9 mouse cellular contexts compared by ENCODE assay signal in the genomic region with DNA sequence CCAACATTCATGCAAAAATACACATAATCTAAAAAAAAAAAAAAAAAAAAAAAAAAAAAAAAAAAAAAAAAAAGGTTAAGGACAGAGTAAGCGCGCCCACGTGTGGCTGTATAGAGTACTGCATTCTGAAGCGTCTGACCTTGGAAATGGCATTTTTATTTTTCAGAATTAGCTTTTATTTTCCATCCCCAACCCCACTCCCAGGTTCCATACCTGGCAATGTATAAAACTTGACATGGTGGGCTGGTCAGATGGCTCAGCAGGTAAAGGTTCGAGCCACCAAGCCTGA. TPM values are rescaled to one million over a fixed set of nuclear protein-coding genes. Genes with fewer than 3 reads are reported as not detected.
DNase-seq lines count a peak whose midpoint lies in the region; ATAC-seq lines count a peak whose summit lies in the region.
"Had no signal": no experiment of that assay in that cellular context is flagged by ENCODE, and none has a peak within 500 bp of the region (broad histone marks: within the 10 kb centered on the region; RNA-seq: fewer than 3 reads in every experiment).

No protein-coding gene starts in this region.

- H3K9ac ChIP-seq in forebrain, embryonic 11.5 days (ENCODE audit: low read length) = no peak overlapping the region
- H3K9ac ChIP-seq in forebrain, embryonic 16.5 days (replicated peaks; ENCODE audit: low read depth, low read length) = no peak overlapping the region
- H3K9ac ChIP-seq: lung, embryonic 15.5 days had no signal

- no peaks in the 10 kb centered on the region for H3K36me3 ChIP-seq in forebrain, embryonic 11.5 days (ENCODE audit: control insufficient read depth, insufficient read depth, low read length)
- no peaks in the 10 kb centered on the region for H3K36me3 ChIP-seq in forebrain, embryonic 16.5 days (ENCODE audit: control insufficient read depth, insufficient read depth)
- H3K36me3 ChIP-seq in limb, embryonic 10.5 days = no peaks in the 10 kb centered on the region
- H3K36me3 ChIP-seq: lung, embryonic 15.5 days had no signal

- peak; percentile 54 for DNase-seq in forebrain, embryonic 11.5 days (ENCODE audit: low spot score)
- DNase-seq in left cerebral cortex, adult 18-20 months (ENCODE audit: low spot score in 2 of 2) = peak; percentile 13 to 45
- DNase-seq in left cerebral cortex, adult 8-10 months (ENCODE audit: low spot score in 2 of 2) = no peak
- peak; percentile 20 for DNase-seq in CD4-positive helper T cell, adult 2 months (ENCODE audit: low read depth, low spot score)
- peak; percentile 76 to 84 for DNase-seq in cerebellum, postnatal 10 days
- peak; percentile 54 for DNase-seq in limb, embryonic 10.5 days (ENCODE audit: low spot score)
- DNase-seq in thymus, postnatal 4 days = peak; percentile 66

- 2% methylated on average over 5 of the region's 5 CpGs for WGBS in forebrain, embryonic 11.5 days
- WGBS in forebrain, embryonic 16.5 days = 2% methylated on average over 5 of the region's 5 CpGs
- 2% methylated on average over 5 of the region's 5 CpGs for WGBS in limb, embryonic 10.5 days

- H3K9me3 ChIP-seq in forebrain, embryonic 11.5 days (ENCODE audit: control insufficient read depth, low read length) = no peaks in the 10 kb centered on the region
- H3K9me3 ChIP-seq in forebrain, embryonic 16.5 days (ENCODE audit: control insufficient read depth, low read length) = no peaks in the 10 kb centered on the region
- H3K9me3 ChIP-seq in limb, embryonic 10.5 days (replicated peaks) = no peaks in the 10 kb centered on the region
- H3K9me3 ChIP-seq: lung, embryonic 15.5 days had no signal

- ATAC-seq in forebrain, embryonic 11.5 days (replicated peaks; ENCODE audit: low FRiP score) = no peak; the same call in 1 of the 2 replicates
- no peak for ATAC-seq in forebrain, embryonic 16.5 days

- no peak overlapping the region for H3K4me2 ChIP-seq in forebrain, embryonic 11.5 days (ENCODE audit: low read depth, low read length, severe bottlenecking)
- no peak overlapping the region for H3K4me2 ChIP-seq in forebrain, embryonic 16.5 days (ENCODE audit: low read length)
- H3K4me2 ChIP-seq: lung, embryonic 15.5 days had no signal

- H3K27me3 ChIP-seq in forebrain, embryonic 11.5 days (ENCODE audit: control insufficient read depth, insufficient read depth, low read length) = no peaks in the 10 kb centered on the region
- no peaks in the 10 kb centered on the region for H3K27me3 ChIP-seq in forebrain, embryonic 16.5 days (replicated peaks; ENCODE audit: control insufficient read depth, insufficient read depth, low read length)
- peaks cover 18% of the 10 kb centered on the region for H3K27me3 ChIP-seq in limb, embryonic 10.5 days (ENCODE audit: low read depth, poor library complexity, severe bottlenecking)

- no peak overlapping the region for H3K27ac ChIP-seq in forebrain, embryonic 11.5 days (ENCODE audit: low read depth, low read length)
- no peak overlapping the region for H3K27ac ChIP-seq in forebrain, embryonic 16.5 days (ENCODE audit: low read length)
- no peak overlapping the region for H3K27ac ChIP-seq in limb, embryonic 10.5 days
- H3K27ac ChIP-seq: lung, embryonic 15.5 days had no signal

- H3K4me1 ChIP-seq in forebrain, embryonic 11.5 days (replicated peaks; ENCODE audit: control insufficient read depth, insufficient read depth, low read length) = peaks cover 2% of the 10 kb centered on the region; the same call in 1 of the 2 replicates
- no peaks in the 10 kb centered on the region for H3K4me1 ChIP-seq in forebrain, embryonic 16.5 days (replicated peaks; ENCODE audit: control insufficient read depth, insufficient read depth, low read length)
- no peaks in the 10 kb centered on the region for H3K4me1 ChIP-seq in limb, embryonic 10.5 days
- H3K4me1 ChIP-seq: lung, embryonic 15.5 days had no signal

- no peak overlapping the region for H3K4me3 ChIP-seq in forebrain, embryonic 11.5 days (ENCODE audit: low read depth, low read length)
- no peak overlapping the region for H3K4me3 ChIP-seq in forebrain, embryonic 16.5 days (replicated peaks; ENCODE audit: low read length)
- no peak overlapping the region for H3K4me3 ChIP-seq in limb, embryonic 10.5 days
- H3K4me3 ChIP-seq: lung, embryonic 15.5 days had no signal

RNA-seq across cellular contexts. Expression of gene Pramel1, which starts 13.6 kb away (rescaled TPM):
- not detected in 2 replicates for polyA plus RNA-seq in forebrain, embryonic 11.5 days (2014; fragmentation: Nextera tagmentation; extraction: Ambion mirVana)
- not detected in 2 replicates for polyA plus RNA-seq in forebrain, embryonic 16.5 days (2015; fragmentation: Nextera tagmentation; extraction: Ambion mirVana)
- not detected for total RNA-seq in left cerebral cortex, adult 18-20 months (2021)
- total RNA-seq in left cerebral cortex, adult 8-10 months (2022) = under 1 TPM in 2 of 4 experiments, not detected in 2; 0.13 TPM
- polyA plus RNA-seq in limb, embryonic 10.5 days (2016; fragmentation: Nextera tagmentation; extraction: Ambion mirVana) = not detected in 2 replicates
- polyA plus RNA-seq: lung, embryonic 15.5 days had no signal

RNA-seq across cellular contexts. Expression of gene Lrrc38, which starts 31.1 kb away (rescaled TPM):
- not detected in 2 replicates for polyA plus RNA-seq in forebrain, embryonic 11.5 days (2014; fragmentation: Nextera tagmentation; extraction: Ambion mirVana)
- polyA plus RNA-seq in forebrain, embryonic 16.5 days (2015; fragmentation: Nextera tagmentation; extraction: Ambion mirVana) = 0.09 and 0.17 TPM in 2 replicates
- 1 to 10 TPM; 1.4 to 2.3 TPM for total RNA-seq in left cerebral cortex, adult 18-20 months (2021)
- total RNA-seq in left cerebral cortex, adult 8-10 months (2022) = 1 to 10 TPM; 1.5 to 2.2 (median 1.8) TPM
- 0.08 and 0.14 TPM in 2 replicates for polyA plus RNA-seq in limb, embryonic 10.5 days (2016; fragmentation: Nextera tagmentation; extraction: Ambion mirVana)

RNA-seq across cellular contexts. Expression of gene Pramef8, which starts 31.6 kb away (rescaled TPM):
- 18.1 and 23.0 TPM in 2 replicates for polyA plus RNA-seq in forebrain, embryonic 11.5 days (2014; fragmentation: Nextera tagmentation; extraction: Ambion mirVana)
- 30.2 and 32.0 TPM in 2 replicates for polyA plus RNA-seq in forebrain, embryonic 16.5 days (2015; fragmentation: Nextera tagmentation; extraction: Ambion mirVana)
- 10 to 100 TPM; 14.0 to 14.8 TPM for total RNA-seq in left cerebral cortex, adult 18-20 months (2021)
- total RNA-seq in left cerebral cortex, adult 8-10 months (2022) = 10 to 100 TPM; 10.4 to 15.2 (median 11.8) TPM
- 14.9 and 21.1 TPM in 2 replicates for polyA plus RNA-seq in limb, embryonic 10.5 days (2016; fragmentation: Nextera tagmentation; extraction: Ambion mirVana)

Comparison
In these comparisons a context has a peak if more than half of its experiments do, and no peak if none do; other contexts are left out.
1. DNase-seq: peak in forebrain, embryonic 11.5 days (single experiment), left cerebral cortex, adult 18-20 months (2 of 2), CD4-positive helper T cell, adult 2 months (single experiment), cerebellum, postnatal 10 days (2 of 2), limb, embryonic 10.5 days (single experiment) and thymus, postnatal 4 days (single experiment); none in left cerebral cortex, adult 8-10 months (0 of 2).